Mouse (Mus musculus) heart, embryonic 15.5 days (tissue): ENCODE data around the gene Vipas39. TPM values are rescaled to one million over a fixed set of nuclear protein-coding genes. Genes with fewer than 3 reads are reported as not detected.

Experiments
- microRNA-seq: library from miRNA; unstranded; fragments of <30 nt; microRNA quantifications from one replicate; pipeline ENCODE4, GENCODE M21; 2016
- polyA plus RNA-seq: library from polyadenylated mRNA; unstranded; fragments of >200 nt; fragmentation: Nextera tagmentation; extraction: Ambion mirVana; gene quantifications from 2 replicates; pipeline ENCODE4 v1.2.1, GENCODE M21; 2015

Gene Vipas39
- polyA plus RNA-seq, 1 experiment from 2014 or later = 29.8 TPM

Small RNA genes within 50 kb of the gene (microRNA-seq; reads per million reads assigned to microRNA genes)
- gene Gm47293 = not detected

Other genes with a start within 250 kb of the Vipas39 start
- gene Tmem63c, start 244.9 kb downstream of the Vipas39 start, polyA plus RNA-seq = 0.05 and 0.10 TPM in 2 replicates
- 0.31 and 0.56 TPM in 2 replicates for gene Ngb, start 163.7 kb downstream of the Vipas39 start, polyA plus RNA-seq
- gene Gstz1, start 119.1 kb downstream of the Vipas39 start, polyA plus RNA-seq = 29.4 and 31.0 TPM in 2 replicates
- gene Pomt2, start 118.3 kb downstream of the Vipas39 start, polyA plus RNA-seq = 10.4 and 12.8 TPM in 2 replicates
- 0.78 and 1.6 TPM in 2 replicates for gene Samd15, start 66.5 kb downstream of the Vipas39 start, polyA plus RNA-seq
- 1.6 TPM in 2 replicates for gene Tmed8, start 65.8 kb downstream of the Vipas39 start, polyA plus RNA-seq
- 0.47 and 0.74 TPM in 2 replicates for gene Noxred1, start 27.5 kb downstream of the Vipas39 start, polyA plus RNA-seq
- gene Ahsa1, start 223 bp upstream of the Vipas39 start, polyA plus RNA-seq = 175 and 176 TPM in 2 replicates
- 0.44 and 0.58 TPM in 2 replicates for gene Ism2, start 33.4 kb upstream of the Vipas39 start, polyA plus RNA-seq
- 62.8 and 66.7 TPM in 2 replicates for gene Sptlc2, start 122.1 kb upstream of the Vipas39 start, polyA plus RNA-seq
- 221 and 261 TPM in 2 replicates for gene Slirp, start 177.6 kb upstream of the Vipas39 start, polyA plus RNA-seq
- 33.4 and 35.6 TPM in 2 replicates for gene Alkbh1, start 177.8 kb upstream of the Vipas39 start, polyA plus RNA-seq
- 71.0 and 75.3 TPM in 2 replicates for gene Snw1, start 206.0 kb upstream of the Vipas39 start, polyA plus RNA-seq
- not detected in 2 replicates for gene Gm5788, start 228.5 kb upstream of the Vipas39 start, polyA plus RNA-seq
- gene Gm8300, start 248.1 kb upstream of the Vipas39 start, polyA plus RNA-seq = not detected in 2 replicates